ENCODE assay signal across 9 mouse cellular contexts in the genomic region with DNA sequence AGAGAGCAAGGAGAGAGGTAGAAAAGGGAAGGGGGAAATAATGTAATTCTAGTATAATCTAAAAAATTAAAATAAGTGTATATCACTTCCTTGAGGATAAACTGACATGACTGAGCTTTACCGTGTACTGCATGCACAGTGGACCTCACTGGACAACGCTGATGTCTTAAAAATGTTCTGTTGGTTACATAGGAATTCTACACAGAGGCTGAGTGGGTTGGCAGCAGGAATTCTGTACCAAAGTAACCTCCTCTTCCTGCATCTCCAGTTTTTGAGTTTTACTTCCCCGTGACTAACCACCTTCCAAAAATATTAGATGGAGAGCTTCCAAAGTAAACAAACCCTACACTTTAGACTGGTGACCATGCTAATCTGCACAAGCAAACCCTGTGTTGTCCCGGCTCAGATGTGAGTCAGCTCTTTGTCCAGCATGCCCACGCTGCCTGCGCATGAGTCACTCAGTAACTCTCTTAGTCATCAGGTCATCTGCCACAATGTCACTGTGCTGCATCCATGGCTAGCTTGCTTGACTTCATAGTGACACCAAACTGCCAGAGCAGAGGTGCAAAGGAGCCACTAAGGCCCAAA.
DNase-seq lines count a peak whose midpoint lies in the region; ATAC-seq and TF ChIP-seq lines count a peak whose summit lies in the region.
"Had no signal": no experiment of that assay in that cellular context is flagged by ENCODE, and none has a peak within 500 bp of the region (broad histone marks: within the 10 kb centered on the region; RNA-seq: fewer than 3 reads in every experiment).

No protein-coding gene starts in this region.

- no peaks in the 10 kb centered on the region for H3K27me3 ChIP-seq in lung, embryonic 14.5 days (ENCODE audit: insufficient read depth, low read length)
- no peaks in the 10 kb centered on the region for H3K27me3 ChIP-seq in cerebellum, adult 2 months (ENCODE audit: control insufficient read depth, insufficient read depth, low read length)
- H3K27me3 ChIP-seq: heart, embryonic 13.5 days had no signal

- 56% methylated on average over 6 of the region's 6 CpGs for WGBS in lung, embryonic 14.5 days
- WGBS in lung, adult 2 months = 39% methylated on average over 6 of the region's 6 CpGs
- WGBS in cerebellum, adult 2 months = 83% methylated on average over 6 of the region's 6 CpGs

- H3K9ac ChIP-seq in lung, embryonic 14.5 days = no peak overlapping the region
- H3K9ac ChIP-seq: heart, embryonic 13.5 days had no signal

- no peaks in the 10 kb centered on the region for H3K4me1 ChIP-seq in lung, embryonic 14.5 days (ENCODE audit: insufficient read depth)
- H3K4me1 ChIP-seq in lung, adult 2 months (ENCODE audit: control insufficient read depth, insufficient read depth, low read length) = no peaks in the 10 kb centered on the region
- H3K4me1 ChIP-seq in cerebellum, adult 2 months (ENCODE audit: control insufficient read depth, insufficient read depth, low read length) = no peaks in the 10 kb centered on the region

- H3K4me2 ChIP-seq in lung, embryonic 14.5 days = no peak overlapping the region
- H3K4me2 ChIP-seq: heart, embryonic 13.5 days had no signal

- ATAC-seq in lung, embryonic 14.5 days (ENCODE audit: insufficient read depth) = peak; percentile 76; the same call in 1 of the 2 replicates

- peak; percentile 33 for DNase-seq in lung, embryonic 14.5 days
- DNase-seq in lung, adult 2 months = no peak
- DNase-seq in adrenal gland, adult 18-20 months (ENCODE audit: low spot score in 2 of 2) = peak; percentile 20 to 32
- DNase-seq in fibroblast of lung, adult 2 months (ENCODE audit: low read depth) = peak; percentile 90
- DNase-seq in right cerebral cortex, postnatal 36 days (ENCODE audit: low spot score in 2 of 2) = peak; percentile 44 to 50
- no peak for DNase-seq in cerebellum, adult 2 months
- DNase-seq in cerebellum, postnatal 10 days = no peak
- DNase-seq: embryo, embryonic 11 days had no signal

- no peak for TF ChIP-seq CTCF in lung, embryonic 14.5 days (IDR thresholded peaks at IDR 0.05; ENCODE audit: low read depth)
- TF ChIP-seq CTCF in lung, adult 2 months (IDR thresholded peaks at IDR 0.05; ENCODE audit: insufficient read depth, low read length) = no peak
- TF ChIP-seq CTCF in cerebellum, adult 2 months (IDR thresholded peaks at IDR 0.05; ENCODE audit: borderline replicate concordance, insufficient read depth, low read depth, low read length) = no peak

- no peak for TF ChIP-seq POLR2A in lung, adult 2 months (IDR thresholded peaks at IDR 0.05; ENCODE audit: borderline replicate concordance, extremely low read depth, low read depth, low read length)
- TF ChIP-seq POLR2A in cerebellum, adult 2 months (IDR thresholded peaks at IDR 0.05; ENCODE audit: borderline replicate concordance, insufficient read depth, low read length) = no peak

- H3K9me3 ChIP-seq in lung, embryonic 14.5 days (ENCODE audit: low read depth, low read length) = no peaks in the 10 kb centered on the region
- H3K9me3 ChIP-seq: heart, embryonic 13.5 days had no signal

- no peak overlapping the region for H3K27ac ChIP-seq in lung, embryonic 14.5 days (ENCODE audit: low read depth)
- H3K27ac ChIP-seq in cerebellum, adult 2 months (ENCODE audit: insufficient read depth, low read length) = no peak overlapping the region
- H3K27ac ChIP-seq: heart, embryonic 13.5 days had no signal

- no peak overlapping the region for H3K4me3 ChIP-seq in lung, embryonic 14.5 days (ENCODE audit: low read depth, low read length)
- H3K4me3 ChIP-seq in lung, adult 2 months (replicated peaks; ENCODE audit: extremely low read depth, low read depth, low read length) = no peak overlapping the region
- H3K4me3 ChIP-seq in cerebellum, adult 2 months (replicated peaks; ENCODE audit: insufficient read depth, low read depth, low read length) = no peak overlapping the region
- H3K4me3 ChIP-seq: heart, embryonic 13.5 days had no signal

- no peaks in the 10 kb centered on the region for H3K36me3 ChIP-seq in lung, embryonic 14.5 days (ENCODE audit: insufficient read depth)
- H3K36me3 ChIP-seq: heart, embryonic 13.5 days had no signal

Comparison
In these comparisons a context has a peak if more than half of its experiments do, and no peak if none do; other contexts are left out.
1. DNase-seq: peak in lung, embryonic 14.5 days (single experiment), adrenal gland, adult 18-20 months (2 of 2), fibroblast of lung, adult 2 months (single experiment) and right cerebral cortex, postnatal 36 days (2 of 2); none in lung, adult 2 months (single experiment), cerebellum, adult 2 months (0 of 2) and cerebellum, postnatal 10 days (0 of 2).